ENCODE assay signal across 25 mouse cellular contexts in genomic region chr7:19634591-19634990, GRCm38 (mm10). TPM values are rescaled to one million over a fixed set of nuclear protein-coding genes. Genes with fewer than 3 reads are reported as not detected.
A peak's percentile ranks its signal among the peaks of the same experiment; 100 is the strongest.
DNase-seq lines count a peak whose midpoint lies in the region; TF ChIP-seq lines count a peak whose summit lies in the region.
"Had no signal": no experiment of that assay in that cellular context is flagged by ENCODE, and none has a peak within 500 bp of the region (broad histone marks: within the 10 kb centered on the region; RNA-seq: fewer than 3 reads in every experiment).

No protein-coding gene starts in this region.

- no peak for DNase-seq in thymus, adult 2 months
- DNase-seq in thymus, postnatal 25 days = no peak
- DNase-seq in adrenal gland, postnatal 36 days = peak; percentile 90 to 92
- peak; percentile 12 for DNase-seq in ovary, postnatal 14 days (ENCODE audit: low spot score)
- no peak for DNase-seq in urinary bladder, postnatal 4 days (ENCODE audit: low spot score in 2 of 2)
- DNase-seq in frontal cortex, postnatal 36 days (ENCODE audit: low spot score in 2 of 2) = no peak
- DNase-seq in lung, adult 2 months = no peak
- DNase-seq: cerebellum, adult 9-10 months; forebrain, postnatal 0 days; heart, adult 18-20 months; heart, postnatal 4 days; kidney, adult 9 months; layer of hippocampus, postnatal 36 days; lung, postnatal 10 days; right cerebral cortex, postnatal 14 days had no signal

- 93% methylated on average over 2 of the region's 2 CpGs for WGBS in thymus, adult 2 months
- WGBS in lung, adult 2 months = 92% methylated on average over 2 of the region's 2 CpGs

- H3K27me3 ChIP-seq in thymus, adult 2 months (ENCODE audit: control insufficient read depth, insufficient read depth, low read length) = no peaks in the 10 kb centered on the region
- H3K27me3 ChIP-seq: embryonic facial prominence, embryonic 12.5 days had no signal

- H3K27ac ChIP-seq in thymus, adult 2 months (ENCODE audit: control insufficient read depth, insufficient read depth, low read length) = 0 out of 2 replicates have a peak overlapping the region, but pooled peaks have one; percentile 5
- H3K27ac ChIP-seq: embryonic facial prominence, embryonic 12.5 days; limb, embryonic 10.5 days; liver, embryonic 14.5 days had no signal

- H3K36me3 ChIP-seq in thymus, adult 2 months (ENCODE audit: control insufficient read depth, insufficient read depth, low read length) = peaks cover 52% of the 10 kb centered on the region

- no peak for TF ChIP-seq CTCF in thymus, adult 2 months (IDR thresholded peaks at IDR 0.05; ENCODE audit: borderline replicate concordance, control insufficient read depth, extremely low read depth, insufficient read depth, low read length, poor library complexity)
- TF ChIP-seq CTCF in lung, adult 2 months (IDR thresholded peaks at IDR 0.05; ENCODE audit: insufficient read depth, low read length) = no peak

- H3K4me3 ChIP-seq in thymus, adult 2 months (ENCODE audit: control insufficient read depth, insufficient read depth, low read length) = no peak overlapping the region
- no peak overlapping the region for H3K4me3 ChIP-seq in lung, adult 2 months (replicated peaks; ENCODE audit: extremely low read depth, low read depth, low read length)
- H3K4me3 ChIP-seq: embryonic facial prominence, embryonic 12.5 days; limb, embryonic 10.5 days had no signal

- TF ChIP-seq POLR2A in thymus, adult 2 months (IDR thresholded peaks at IDR 0.05; ENCODE audit: control insufficient read depth, extremely low read depth, insufficient read depth, low read length, poor library complexity) = no peak
- TF ChIP-seq POLR2A in lung, adult 2 months (IDR thresholded peaks at IDR 0.05; ENCODE audit: borderline replicate concordance, extremely low read depth, low read depth, low read length) = no peak

- H3K4me1 ChIP-seq in thymus, adult 2 months (replicated peaks; ENCODE audit: control insufficient read depth, insufficient read depth, low read length) = peaks cover 2% of the 10 kb centered on the region
- H3K4me1 ChIP-seq in lung, adult 2 months (ENCODE audit: control insufficient read depth, insufficient read depth, low read length) = peaks cover 1% of the 10 kb centered on the region; the same call in 1 of the 2 replicates
- H3K4me1 ChIP-seq: embryonic facial prominence, embryonic 12.5 days had no signal

RNA-seq across cellular contexts. Expression of gene Relb, which starts 5.4 kb away (rescaled TPM):
- 66.9 and 75.6 TPM in 2 replicates for polyA plus RNA-seq in thymus, adult 2 months (2012; rRNA removed)
- total RNA-seq in adrenal gland, postnatal 36 days (2021) = 10 to 100 TPM; 33.6 to 34.7 TPM
- 32.5 and 34.9 TPM in 2 replicates for polyA plus RNA-seq in lung, adult 2 months (2012; rRNA removed)

RNA-seq across cellular contexts. Expression of gene Clptm1, which starts 30.2 kb away (rescaled TPM):
- polyA plus RNA-seq in thymus, adult 2 months (2012; rRNA removed) = 136 and 142 TPM in 2 replicates
- total RNA-seq in adrenal gland, postnatal 36 days (2021) = 100 to 1,000 TPM; 175 to 178 TPM
- polyA plus RNA-seq in lung, adult 2 months (2012; rRNA removed) = 96.8 and 143 TPM in 2 replicates

RNA-seq across cellular contexts. Expression of gene Clasrp, which starts 30.3 kb away (rescaled TPM):
- polyA plus RNA-seq in thymus, adult 2 months (2012; rRNA removed) = 240 and 315 TPM in 2 replicates
- total RNA-seq in adrenal gland, postnatal 36 days (2021) = 10 to 100 TPM; 28.1 to 39.7 TPM
- polyA plus RNA-seq in lung, adult 2 months (2012; rRNA removed) = 96.1 and 134 TPM in 2 replicates

RNA-seq across cellular contexts. Expression of gene Apoc2, which starts 43.1 kb away (rescaled TPM):
- 6.7 and 7.1 TPM in 2 replicates for polyA plus RNA-seq in thymus, adult 2 months (2012; rRNA removed)
- 1 to 10 TPM in 1 of 2 experiments, not detected in 1; 1.9 TPM for total RNA-seq in adrenal gland, postnatal 36 days (2021)
- polyA plus RNA-seq in lung, adult 2 months (2012; rRNA removed) = 1.9 and 5.1 TPM in 2 replicates
- total RNA-seq: G1E; layer of hippocampus, postnatal 36 days; midbrain, postnatal 0 days had no signal
- polyA plus RNA-seq: CD4-positive, CD25-positive, alpha-beta regulatory T cell, adult 4 months; cortical plate, adult 2 months; G1E; hindbrain, embryonic 16.5 days had no signal

RNA-seq across cellular contexts. Expression of gene Gm44805, which starts 46.6 kb away (rescaled TPM):
- not detected in 2 replicates for polyA plus RNA-seq in thymus, adult 2 months (2012; rRNA removed)
- under 1 TPM in 1 of 2 experiments, not detected in 1; 0.40 TPM for total RNA-seq in adrenal gland, postnatal 36 days (2021)
- polyA plus RNA-seq in lung, adult 2 months (2012; rRNA removed) = not detected in 2 replicates
- total RNA-seq: forebrain, postnatal 0 days; G1E; heart, adult 18-20 months; heart, postnatal 4 days; layer of hippocampus, postnatal 36 days; midbrain, postnatal 0 days had no signal
- polyA plus RNA-seq: CD4-positive, CD25-positive, alpha-beta regulatory T cell, adult 4 months; cortical plate, adult 2 months; embryonic facial prominence, embryonic 12.5 days; forebrain, postnatal 0 days; G1E; heart, embryonic 14.5 days; hindbrain, embryonic 16.5 days; limb, embryonic 10.5 days; midbrain, postnatal 0 days; testis, adult 2 months had no signal

Comparison
In these comparisons a context has a peak if more than half of its experiments do, and no peak if none do; other contexts are left out.
1. DNase-seq: peak in adrenal gland, postnatal 36 days (2 of 2) and ovary, postnatal 14 days (single experiment); none in thymus, adult 2 months (single experiment), thymus, postnatal 25 days (single experiment), urinary bladder, postnatal 4 days (0 of 2), frontal cortex, postnatal 36 days (0 of 2) and lung, adult 2 months (single experiment).